Mouse (Mus musculus) brain, embryonic 14.5 days (tissue): ENCODE measurements around the gene Trub2.
"Not testable (repeated sequence)": the region's sequence is repeated elsewhere in the genome, so short reads cannot be mapped to it uniquely, and the experiment has no call there.

ENCODE experiments used
- CTCF ChIP-seq: fragments of 200-500 bp; IDR thresholded peaks from 2 replicates; pipeline ENCODE4 v1.5.1; 2012; ENCODE audit warnings: inconsistent platforms, mild to moderate bottlenecking, moderate library complexity, borderline replicate concordance; ENCODE audit not compliant: insufficient read depth, insufficient read length; ENCODE audit errors: extremely low read depth
- POLR2A ChIP-seq: fragments of 200-500 bp; IDR thresholded peaks from 2 replicates; pipeline ENCODE4 v1.6.1; 2012; ENCODE audit warnings: mild to moderate bottlenecking, inconsistent platforms, borderline replicate concordance; ENCODE audit not compliant: poor library complexity, insufficient read depth, insufficient read length, severe bottlenecking; ENCODE audit errors: extremely low read depth

DNA sequence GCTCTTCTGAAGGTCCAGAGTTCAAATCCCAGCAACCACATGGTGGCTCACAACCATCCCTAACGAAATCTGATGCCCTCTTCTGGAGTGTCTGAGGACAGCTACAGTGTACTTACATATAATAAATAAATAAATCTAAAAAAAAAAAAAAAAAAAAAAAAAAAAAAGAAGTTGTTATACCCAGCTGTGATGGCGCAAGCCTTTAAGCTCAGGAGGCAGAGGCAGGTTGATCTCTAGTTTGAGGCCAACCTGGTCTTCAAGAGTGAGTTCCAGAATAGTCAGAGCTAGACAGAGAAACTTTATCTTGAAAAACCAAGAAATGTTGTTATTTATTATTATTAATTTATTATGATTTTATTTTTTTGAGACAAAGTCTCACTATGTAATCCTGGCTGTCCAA is 7.0 kb downstream of the Trub2 start:
- TF ChIP-seq POLR2A, CTCF: not testable (repeated sequence)
